In genomic region chr8:124691706-124692105, GRCm38 (mm10) we compare ENCODE assay signal across 22 mouse cellular contexts. TPM values are rescaled to one million over a fixed set of nuclear protein-coding genes. Genes with fewer than 3 reads are reported as not detected.
"Had no signal": no experiment of that assay in that cellular context is flagged by ENCODE, and none has a peak within 500 bp of the region (broad histone marks: within the 10 kb centered on the region; RNA-seq: fewer than 3 reads in every experiment).

No protein-coding gene starts in this region.

- H3K4me3 ChIP-seq: layer of hippocampus, adult 2 months; limb, embryonic 10.5 days; limb, embryonic 13.5 days; liver, embryonic 12.5 days; liver, embryonic 15.5 days had no signal

- H3K4me1 ChIP-seq: limb, embryonic 10.5 days; limb, embryonic 13.5 days; liver, embryonic 12.5 days; liver, embryonic 15.5 days had no signal

- ATAC-seq: inflammation-experienced regulatory T-cells, adult 6 months; intestine, embryonic 16.5 days; liver, embryonic 12.5 days had no signal

- H3K27ac ChIP-seq: kidney, postnatal 0 days; layer of hippocampus, adult 2 months; limb, embryonic 10.5 days; limb, embryonic 13.5 days; liver, embryonic 12.5 days; liver, embryonic 15.5 days; stomach, postnatal 0 days had no signal

- H3K9me3 ChIP-seq: limb, embryonic 10.5 days; limb, embryonic 13.5 days; liver, embryonic 12.5 days; liver, embryonic 15.5 days had no signal

- H3K4me2 ChIP-seq: limb, embryonic 13.5 days; liver, embryonic 12.5 days; liver, embryonic 15.5 days; midbrain, embryonic 11.5 days had no signal

- H3K9ac ChIP-seq: limb, embryonic 13.5 days; liver, embryonic 12.5 days; liver, embryonic 15.5 days had no signal

- DNase-seq: kidney, adult 18-20 months; kidney, adult 9 months; kidney, postnatal 25 days; layer of hippocampus, adult 9-11 months; liver; midbrain, embryonic 14.5 days; right cerebral cortex, adult 18-20 months; right cerebral cortex, postnatal 14 days; right cerebral cortex, postnatal 4 days; thymus, postnatal 36 days had no signal

- H3K27me3 ChIP-seq: limb, embryonic 13.5 days; liver, embryonic 12.5 days; liver, embryonic 15.5 days had no signal

RNA-seq across cellular contexts. Expression of gene Fam89a, which starts 59.9 kb away (rescaled TPM):
- total RNA-seq: megakaryocyte progenitor cell, adult 5-6 weeks; megakaryocyte-erythroid progenitor cell, adult 5-6 weeks had no signal
